Mouse (Mus musculus): Measurements from ENCODE around the gene Prkce. TPM values are rescaled to one million over a fixed set of nuclear protein-coding genes. Genes with fewer than 3 reads are reported as not detected.

Prkce gene
- polyA plus RNA-seq, 1 experiment from 2014 or later: 12.2 TPM

- 87% methylated on average over 2 of the region's 2 CpGs for WGBS
- H3K9ac ChIP-seq (ENCODE audit: low read length): no peak overlapping the region
- no peak overlapping the region for H3K4me2 ChIP-seq (ENCODE audit: low read length)
- peaks cover 5% of the 10 kb centered on the region in 2 experiments; a peak in 2 of 4 replicates for H3K4me1 ChIP-seq (ENCODE audit: control insufficient read depth in 2 of 2, insufficient read depth in 2 of 2, low read length in 2 of 2)
- no peaks in the 10 kb centered on the region for H3K27me3 ChIP-seq (ENCODE audit: control insufficient read depth, insufficient read depth, low read length)
- no peak overlapping the region for H3K4me3 ChIP-seq (ENCODE audit: control insufficient read depth in 1 of 2, insufficient read depth in 1 of 2, low read depth in 1 of 2, low read length in 2 of 2)
- H3K9me3 ChIP-seq (ENCODE audit: control insufficient read depth, low read length): 0 out of 2 replicates have a peak, but pooled peaks cover 4% of the 10 kb centered on the region
- H3K36me3 ChIP-seq (ENCODE audit: control insufficient read depth, insufficient read depth, low read length): no peaks in the 10 kb centered on the region
- no peak overlapping the region for H3K27ac ChIP-seq (replicated peaks in 1 of 2; ENCODE audit: control insufficient read depth in 1 of 2, insufficient read depth in 1 of 2, low read depth in 2 of 2, low read length in 2 of 2)
- no peak for ATAC-seq (ENCODE audit: insufficient number of reproducible peaks, insufficient read depth, low FRiP score, low read depth)
Observed at GRCm38 (mm10) chr17:86601901-86602300, 434.3 kb downstream of the Prkce start.

- no peaks in the 10 kb centered on the region for H3K27me3 ChIP-seq (ENCODE audit: control insufficient read depth, insufficient read depth, low read length)
- ATAC-seq (ENCODE audit: insufficient number of reproducible peaks, insufficient read depth, low FRiP score, low read depth): no peak
- 0 out of 2 replicates have a peak, but pooled peaks cover 4% of the 10 kb centered on the region for H3K9me3 ChIP-seq (ENCODE audit: control insufficient read depth, low read length)
- H3K4me3 ChIP-seq (ENCODE audit: control insufficient read depth in 1 of 2, insufficient read depth in 1 of 2, low read depth in 1 of 2, low read length in 2 of 2): no peak overlapping the region
- H3K36me3 ChIP-seq (ENCODE audit: control insufficient read depth, insufficient read depth, low read length): no peaks in the 10 kb centered on the region
- no peak overlapping the region for H3K9ac ChIP-seq (ENCODE audit: low read length)
- H3K4me2 ChIP-seq (ENCODE audit: low read length): no peak overlapping the region
- WGBS: 84% methylated on average over 5 of the region's 5 CpGs
- H3K27ac ChIP-seq (replicated peaks in 1 of 2; ENCODE audit: control insufficient read depth in 1 of 2, insufficient read depth in 1 of 2, low read depth in 2 of 2, low read length in 2 of 2): no peak overlapping the region
- peaks cover 5% of the 10 kb centered on the region in 2 experiments; a peak in 2 of 4 replicates for H3K4me1 ChIP-seq (ENCODE audit: control insufficient read depth in 2 of 2, insufficient read depth in 2 of 2, low read length in 2 of 2)
Observed at GRCm38 (mm10) chr17:86603848-86604444, 436.4 kb downstream of the Prkce start.

GRCm38 (mm10) chr17:86607981-86608380, 440.4 kb downstream of the Prkce start:
- H3K27ac ChIP-seq (replicated peaks in 1 of 2; ENCODE audit: control insufficient read depth in 1 of 2, insufficient read depth in 1 of 2, low read depth in 2 of 2, low read length in 2 of 2): no peak overlapping the region
- ATAC-seq (ENCODE audit: insufficient number of reproducible peaks, insufficient read depth, low FRiP score, low read depth): no peak

GRCm38 (mm10) chr17:86610271-86610969, 442.8 kb downstream of the Prkce start:
- Histone ChIP-seq H3K27me3 (ENCODE audit: control insufficient read depth, insufficient read depth, low read length) (no peaks in the 10 kb centered on the region), H3K36me3 (ENCODE audit: control insufficient read depth, insufficient read depth, low read length) (no peaks in the 10 kb centered on the region), H3K4me2 (ENCODE audit: low read length) (no peak overlapping the region), H3K27ac (replicated peaks in 1 of 2; ENCODE audit: control insufficient read depth in 1 of 2, insufficient read depth in 1 of 2, low read depth in 2 of 2, low read length in 2 of 2) (no peak overlapping the region), H3K4me3 (ENCODE audit: control insufficient read depth in 1 of 2, insufficient read depth in 1 of 2, low read depth in 1 of 2, low read length in 2 of 2) (no peak overlapping the region), H3K9ac (ENCODE audit: low read length) (no peak overlapping the region), H3K4me1 (ENCODE audit: control insufficient read depth in 2 of 2, insufficient read depth in 2 of 2, low read length in 2 of 2) (peaks cover 0 to 9% of the 10 kb centered on the region in 2 experiments; a peak in 2 of 4 replicates), H3K9me3 (ENCODE audit: control insufficient read depth, low read length) (no peaks in the 10 kb centered on the region)
- no peak for ATAC-seq (ENCODE audit: insufficient number of reproducible peaks, insufficient read depth, low FRiP score, low read depth)
- 78% methylated on average over 8 of the region's 8 CpGs for WGBS

More at GRCm38 (mm10) chr17:86607981-86608380, 440.4 kb downstream of the Prkce start:
- H3K4me1 ChIP-seq (ENCODE audit: control insufficient read depth in 2 of 2, insufficient read depth in 2 of 2, low read length in 2 of 2): peaks cover 0 to 9% of the 10 kb centered on the region in 2 experiments; a peak in 2 of 4 replicates
- H3K4me2 ChIP-seq (ENCODE audit: low read length): no peak overlapping the region
- H3K27me3 ChIP-seq (ENCODE audit: control insufficient read depth, insufficient read depth, low read length): no peaks in the 10 kb centered on the region
- H3K4me3 ChIP-seq (ENCODE audit: control insufficient read depth in 1 of 2, insufficient read depth in 1 of 2, low read depth in 1 of 2, low read length in 2 of 2): no peak overlapping the region
- WGBS: 90% methylated on average over 4 of the region's 4 CpGs
- H3K9ac ChIP-seq (ENCODE audit: low read length): no peak overlapping the region
- H3K9me3 ChIP-seq (ENCODE audit: control insufficient read depth, low read length): no peaks in the 10 kb centered on the region
- no peaks in the 10 kb centered on the region for H3K36me3 ChIP-seq (ENCODE audit: control insufficient read depth, insufficient read depth, low read length)

GRCm38 (mm10) chr17:86611772-86612171, 444.2 kb downstream of the Prkce start:
- Histone ChIP-seq H3K9me3 (ENCODE audit: control insufficient read depth, low read length) (no peaks in the 10 kb centered on the region), H3K4me3 (ENCODE audit: control insufficient read depth in 1 of 2, insufficient read depth in 1 of 2, low read depth in 1 of 2, low read length in 2 of 2) (no peak overlapping the region), H3K9ac (ENCODE audit: low read length) (no peak overlapping the region), H3K4me1 (ENCODE audit: control insufficient read depth in 2 of 2, insufficient read depth in 2 of 2, low read length in 2 of 2) (peaks cover 0 to 9% of the 10 kb centered on the region in 2 experiments; a peak in 2 of 4 replicates), H3K27me3 (ENCODE audit: control insufficient read depth, insufficient read depth, low read length) (no peaks in the 10 kb centered on the region), H3K4me2 (ENCODE audit: low read length) (no peak overlapping the region), H3K27ac (replicated peaks in 1 of 2; ENCODE audit: control insufficient read depth in 1 of 2, insufficient read depth in 1 of 2, low read depth in 2 of 2, low read length in 2 of 2) (no peak overlapping the region), H3K36me3 (ENCODE audit: control insufficient read depth, insufficient read depth, low read length) (no peaks in the 10 kb centered on the region)
- 43% methylated on average over 5 of the region's 5 CpGs for WGBS
- ATAC-seq (ENCODE audit: insufficient number of reproducible peaks, insufficient read depth, low FRiP score, low read depth): no peak

- no peak overlapping the region for H3K9ac ChIP-seq (ENCODE audit: low read length)
- no peaks in the 10 kb centered on the region for H3K27me3 ChIP-seq (ENCODE audit: control insufficient read depth, insufficient read depth, low read length)
- H3K4me2 ChIP-seq (ENCODE audit: low read length): no peak overlapping the region
- ATAC-seq (ENCODE audit: insufficient number of reproducible peaks, insufficient read depth, low FRiP score, low read depth): no peak
- no peak overlapping the region for H3K4me3 ChIP-seq (ENCODE audit: control insufficient read depth in 1 of 2, insufficient read depth in 1 of 2, low read depth in 1 of 2, low read length in 2 of 2)
- peaks cover 13 to 26% of the 10 kb centered on the region in 2 experiments for H3K4me1 ChIP-seq (ENCODE audit: control insufficient read depth in 2 of 2, insufficient read depth in 2 of 2, low read length in 2 of 2)
- H3K9me3 ChIP-seq (ENCODE audit: control insufficient read depth, low read length): no peaks in the 10 kb centered on the region
- WGBS: 79% methylated on average over 13 of the region's 13 CpGs
- H3K27ac ChIP-seq (replicated peaks in 1 of 2; ENCODE audit: control insufficient read depth in 1 of 2, insufficient read depth in 1 of 2, low read depth in 2 of 2, low read length in 2 of 2): no peak overlapping the region
- peaks cover 6% of the 10 kb centered on the region for H3K36me3 ChIP-seq (ENCODE audit: control insufficient read depth, insufficient read depth, low read length)
Observed at GRCm38 (mm10) chr17:86615592-86616291, 448.2 kb downstream of the Prkce start.

- 45% methylated on average over 3 of the region's 3 CpGs for WGBS
- H3K4me1 ChIP-seq (ENCODE audit: control insufficient read depth in 2 of 2, insufficient read depth in 2 of 2, low read length in 2 of 2): peaks cover 17 to 18% of the 10 kb centered on the region in 2 experiments
- peak overlapping the region; percentile 2; a peak in 1 of 4 replicates for H3K27ac ChIP-seq (replicated peaks in 1 of 2; ENCODE audit: control insufficient read depth in 1 of 2, insufficient read depth in 1 of 2, low read depth in 2 of 2, low read length in 2 of 2)
- H3K4me2 ChIP-seq (ENCODE audit: low read length): no peak overlapping the region
- H3K36me3 ChIP-seq (ENCODE audit: control insufficient read depth, insufficient read depth, low read length): peaks cover 6% of the 10 kb centered on the region
- no peak overlapping the region for H3K9ac ChIP-seq (ENCODE audit: low read length)
- no peaks in the 10 kb centered on the region for H3K9me3 ChIP-seq (ENCODE audit: control insufficient read depth, low read length)
- ATAC-seq (ENCODE audit: insufficient number of reproducible peaks, insufficient read depth, low FRiP score, low read depth): no peak
- no peaks in the 10 kb centered on the region for H3K27me3 ChIP-seq (ENCODE audit: control insufficient read depth, insufficient read depth, low read length)
- no peak overlapping the region for H3K4me3 ChIP-seq (ENCODE audit: control insufficient read depth in 1 of 2, insufficient read depth in 1 of 2, low read depth in 1 of 2, low read length in 2 of 2)
Observed at GRCm38 (mm10) chr17:86617570-86618237, 450.1 kb downstream of the Prkce start.

All from heart, embryonic 14.5 days (tissue).